In the genomic region with DNA sequence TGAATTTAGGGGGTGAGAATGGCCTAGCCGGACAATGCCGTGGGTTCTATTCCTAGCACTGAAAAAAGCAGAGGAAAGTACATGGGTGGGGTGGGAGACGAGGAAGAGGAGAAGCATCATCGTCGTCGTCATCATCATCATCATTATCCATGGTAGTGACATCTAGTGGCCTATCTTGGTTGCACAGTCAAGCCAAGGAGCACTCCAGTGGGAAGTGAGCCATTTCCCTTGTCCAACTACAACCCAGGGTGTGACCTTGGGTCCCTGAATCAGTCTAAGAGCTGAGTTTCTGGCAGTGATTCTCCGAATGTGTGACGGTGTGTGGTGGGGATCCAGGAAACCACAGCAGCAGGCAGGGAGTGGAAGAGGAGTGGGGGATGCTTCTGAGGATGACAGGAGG, we compare ENCODE assay signal across 9 mouse cellular contexts. TPM values are rescaled to one million over a fixed set of nuclear protein-coding genes. Genes with fewer than 3 reads are reported as not detected.
DNase-seq lines count a peak whose midpoint lies in the region; ATAC-seq and TF ChIP-seq lines count a peak whose summit lies in the region.
"Had no signal": no experiment of that assay in that cellular context is flagged by ENCODE, and none has a peak within 500 bp of the region (broad histone marks: within the 10 kb centered on the region; RNA-seq: fewer than 3 reads in every experiment).

No protein-coding gene starts in this region.

- peak; percentile 66 for TF ChIP-seq CTCF in lung, embryonic 14.5 days (IDR thresholded peaks at IDR 0.05; ENCODE audit: low read depth)
- TF ChIP-seq CTCF in lung, adult 2 months (IDR thresholded peaks at IDR 0.05; ENCODE audit: insufficient read depth, low read length): no peak

- DNase-seq in gastrocnemius, adult 18-20 months (ENCODE audit: low spot score): peak; percentile 43
- DNase-seq in gastrocnemius, adult 8-10 months (ENCODE audit: low spot score in 2 of 2): no peak
- DNase-seq in lung, embryonic 14.5 days: peak; percentile 67
- no peak for DNase-seq in lung, adult 2 months
- DNase-seq in adrenal gland, postnatal 36 days: peak; percentile 76 to 77
- DNase-seq in urinary bladder, adult 2 months (ENCODE audit: low spot score): no peak

- H3K27me3 ChIP-seq in lung, embryonic 14.5 days (ENCODE audit: insufficient read depth, low read length): no peaks in the 10 kb centered on the region
- H3K27me3 ChIP-seq: limb, embryonic 15.5 days had no signal

- H3K27ac ChIP-seq in lung, embryonic 14.5 days (ENCODE audit: low read depth): no peak overlapping the region
- H3K27ac ChIP-seq: limb, embryonic 15.5 days had no signal

- no peaks in the 10 kb centered on the region for H3K9me3 ChIP-seq in lung, embryonic 14.5 days (ENCODE audit: low read depth, low read length)
- H3K9me3 ChIP-seq: limb, embryonic 15.5 days had no signal

- no peak overlapping the region for H3K4me3 ChIP-seq in lung, embryonic 14.5 days (ENCODE audit: low read depth, low read length)
- no peak overlapping the region for H3K4me3 ChIP-seq in lung, adult 2 months (replicated peaks; ENCODE audit: extremely low read depth, low read depth, low read length)
- H3K4me3 ChIP-seq: limb, embryonic 15.5 days had no signal

- 35% methylated on average over 8 of the region's 8 CpGs for WGBS in lung, embryonic 14.5 days
- 30% methylated on average over 8 of the region's 8 CpGs for WGBS in lung, adult 2 months

- no peak overlapping the region for H3K4me2 ChIP-seq in lung, embryonic 14.5 days
- H3K4me2 ChIP-seq: limb, embryonic 15.5 days had no signal

- H3K36me3 ChIP-seq in lung, embryonic 14.5 days (ENCODE audit: insufficient read depth): no peaks in the 10 kb centered on the region
- H3K36me3 ChIP-seq: limb, embryonic 15.5 days had no signal

- no peak for ATAC-seq in lung, embryonic 14.5 days (ENCODE audit: insufficient read depth)
- peak; percentile 92 for ATAC-seq in megakaryocyte progenitor cell, adult 5-6 weeks (replicated peaks; ENCODE audit: poor library complexity)
- ATAC-seq in monocyte, adult 5-6 weeks (replicated peaks; ENCODE audit: insufficient number of reproducible peaks, low FRiP score, low TSS enrichment, poor library complexity, severe bottlenecking): no peak

- TF ChIP-seq POLR2A in lung, adult 2 months (IDR thresholded peaks at IDR 0.05; ENCODE audit: borderline replicate concordance, extremely low read depth, low read depth, low read length): no peak

- H3K9ac ChIP-seq in lung, embryonic 14.5 days: no peak overlapping the region
- H3K9ac ChIP-seq: limb, embryonic 15.5 days had no signal

- H3K4me1 ChIP-seq in lung, embryonic 14.5 days (ENCODE audit: insufficient read depth): 0 out of 2 replicates have a peak, but pooled peaks cover 3% of the 10 kb centered on the region
- H3K4me1 ChIP-seq in lung, adult 2 months (ENCODE audit: control insufficient read depth, insufficient read depth, low read length): no peaks in the 10 kb centered on the region
- H3K4me1 ChIP-seq: limb, embryonic 15.5 days had no signal

RNA-seq across cellular contexts. Expression of a gene that starts 7.9 kb away (rescaled TPM):
- 10 to 100 TPM; 14.8 to 20.3 TPM for total RNA-seq in gastrocnemius, adult 18-20 months (2021)
- 10 to 100 TPM; 15.8 to 22.5 (median 17.7) TPM for total RNA-seq in gastrocnemius, adult 8-10 months (2022)
- 19.0 and 20.6 TPM in 2 replicates for polyA plus RNA-seq in lung, embryonic 14.5 days (2014; fragmentation: Nextera tagmentation; extraction: Ambion mirVana)
- polyA plus RNA-seq in lung, adult 2 months (2012; rRNA removed): 5.9 and 8.1 TPM in 2 replicates
- 10 to 100 TPM; 26.5 to 26.9 TPM for total RNA-seq in adrenal gland, postnatal 36 days (2021)
- 10.2 and 11.2 TPM in 2 replicates for total RNA-seq in megakaryocyte progenitor cell, adult 5-6 weeks (2015)
- total RNA-seq in megakaryocyte progenitor cell, adult 5-6 weeks (2017): 11.2 and 13.1 TPM in 2 replicates
- 5.0 to 16.1 TPM (median 9.2 TPM) in 3 replicates for total RNA-seq in monocyte, adult 5-6 weeks (2017)
- 11.5 and 12.0 TPM in 2 replicates for polyA plus RNA-seq in urinary bladder, adult 2 months (2012; rRNA removed)

RNA-seq across cellular contexts. Expression of a gene that starts 56.5 kb away (rescaled TPM):
- total RNA-seq in gastrocnemius, adult 18-20 months (2021): 1 to 10 TPM; 5.8 to 6.8 TPM
- 1 to 10 TPM; 2.1 to 4.1 (median 3.6) TPM for total RNA-seq in gastrocnemius, adult 8-10 months (2022)
- polyA plus RNA-seq in lung, embryonic 14.5 days (2014; fragmentation: Nextera tagmentation; extraction: Ambion mirVana): 36.1 and 39.4 TPM in 2 replicates
- polyA plus RNA-seq in lung, adult 2 months (2012; rRNA removed): 7.2 and 10.9 TPM in 2 replicates
- total RNA-seq in adrenal gland, postnatal 36 days (2021): 10 to 100 TPM; 48.2 to 62.0 TPM
- total RNA-seq in megakaryocyte progenitor cell, adult 5-6 weeks (2015): 24.5 and 25.6 TPM in 2 replicates
- total RNA-seq in megakaryocyte progenitor cell, adult 5-6 weeks (2017): 15.2 and 26.8 TPM in 2 replicates
- 5.0 to 14.2 TPM (median 9.7 TPM) in 3 replicates for total RNA-seq in monocyte, adult 5-6 weeks (2017)
- 7.2 and 9.5 TPM in 2 replicates for polyA plus RNA-seq in urinary bladder, adult 2 months (2012; rRNA removed)

Comparison
In these comparisons a context has a peak if more than half of its experiments do, and no peak if none do; other contexts are left out.
1. DNase-seq: peak in gastrocnemius, adult 18-20 months (single experiment), lung, embryonic 14.5 days (single experiment) and adrenal gland, postnatal 36 days (2 of 2); none in gastrocnemius, adult 8-10 months (0 of 2), lung, adult 2 months (single experiment) and urinary bladder, adult 2 months (single experiment).